16 mouse cellular contexts compared by ENCODE assay signal in genomic region chr1:180368112-180368511, GRCm38 (mm10). TPM values are rescaled to one million over a fixed set of nuclear protein-coding genes. Genes with fewer than 3 reads are reported as not detected.
A peak's percentile ranks its signal among the peaks of the same experiment; 100 is the strongest.
DNase-seq lines count a peak whose midpoint lies in the region; ATAC-seq and TF ChIP-seq lines count a peak whose summit lies in the region.
"Had no signal": no experiment of that assay in that cellular context is flagged by ENCODE, and none has a peak within 500 bp of the region (broad histone marks: within the 10 kb centered on the region; RNA-seq: fewer than 3 reads in every experiment).

No protein-coding gene starts in this region.

- TF ChIP-seq CTCF in forebrain, postnatal 0 days (IDR thresholded peaks at IDR 0.05; ENCODE audit: low read depth): no peak

- peak overlapping the region; percentile 92; the same call in 1 of the 2 replicates for H3K27ac ChIP-seq in forebrain, postnatal 0 days (ENCODE audit: low read depth, low read length)
- H3K27ac ChIP-seq in forebrain, embryonic 14.5 days (ENCODE audit: low read depth, low read length): no peak overlapping the region
- peak overlapping the region; percentile 58; the same call in 1 of the 2 replicates for H3K27ac ChIP-seq in hindbrain, embryonic 16.5 days (ENCODE audit: low read depth, low read length)
- H3K27ac ChIP-seq in hindbrain, embryonic 12.5 days: no peak overlapping the region
- H3K27ac ChIP-seq in embryonic facial prominence, embryonic 14.5 days (replicated peaks; ENCODE audit: low read depth, low read length): no peak overlapping the region
- no peak overlapping the region for H3K27ac ChIP-seq in liver, embryonic 12.5 days
- H3K27ac ChIP-seq: liver, embryonic 15.5 days; macrophage; midbrain, embryonic 10.5 days had no signal

- no peak overlapping the region for H3K4me3 ChIP-seq in forebrain, postnatal 0 days (ENCODE audit: low read depth, low read length)
- no peak overlapping the region for H3K4me3 ChIP-seq in forebrain, embryonic 14.5 days (ENCODE audit: low read depth, low read length)
- H3K4me3 ChIP-seq in hindbrain, embryonic 16.5 days (ENCODE audit: low read length): no peak overlapping the region
- H3K4me3 ChIP-seq in hindbrain, embryonic 12.5 days: no peak overlapping the region
- no peak overlapping the region for H3K4me3 ChIP-seq in embryonic facial prominence, embryonic 14.5 days (ENCODE audit: low read depth, low read length)
- H3K4me3 ChIP-seq in liver, embryonic 12.5 days: no peak overlapping the region
- H3K4me3 ChIP-seq: erythroblast, embryonic 14.5 days; liver, embryonic 15.5 days; midbrain, embryonic 10.5 days; stomach, embryonic 15.5 days had no signal

- H3K27me3 ChIP-seq in forebrain, postnatal 0 days (ENCODE audit: insufficient read depth, low read length): no peaks in the 10 kb centered on the region
- no peaks in the 10 kb centered on the region for H3K27me3 ChIP-seq in forebrain, embryonic 14.5 days (replicated peaks; ENCODE audit: control insufficient read depth, insufficient read depth, low read length)
- H3K27me3 ChIP-seq in hindbrain, embryonic 16.5 days (replicated peaks; ENCODE audit: control insufficient read depth, insufficient read depth, low read length): no peaks in the 10 kb centered on the region
- H3K27me3 ChIP-seq in hindbrain, embryonic 12.5 days: no peaks in the 10 kb centered on the region
- no peaks in the 10 kb centered on the region for H3K27me3 ChIP-seq in embryonic facial prominence, embryonic 14.5 days (replicated peaks; ENCODE audit: control insufficient read depth, insufficient read depth, low read length)
- H3K27me3 ChIP-seq in liver, embryonic 12.5 days (replicated peaks): no peaks in the 10 kb centered on the region
- H3K27me3 ChIP-seq: stomach, embryonic 15.5 days had no signal

- no peak for DNase-seq in forebrain, postnatal 0 days
- no peak for DNase-seq in forebrain, embryonic 14.5 days (ENCODE audit: low spot score)
- DNase-seq in cerebellum, adult 9-10 months: peak; percentile 53
- DNase-seq in embryonic facial prominence, embryonic 14.5 days (ENCODE audit: low spot score): no peak
- DNase-seq: heart, adult 11 months; layer of hippocampus, postnatal 36 days had no signal

- no peak for ATAC-seq in forebrain, postnatal 0 days
- ATAC-seq in forebrain, embryonic 14.5 days: no peak
- ATAC-seq in hindbrain, embryonic 16.5 days: no peak
- no peak for ATAC-seq in hindbrain, embryonic 12.5 days (ENCODE audit: low FRiP score)
- no peak for ATAC-seq in embryonic facial prominence, embryonic 14.5 days (ENCODE audit: low read depth)
- ATAC-seq in liver, embryonic 12.5 days: no peak
- ATAC-seq: hindbrain, postnatal 0 days; intestine, postnatal 0 days had no signal

- no peaks in the 10 kb centered on the region for H3K36me3 ChIP-seq in forebrain, postnatal 0 days (ENCODE audit: insufficient read depth)
- H3K36me3 ChIP-seq in forebrain, embryonic 14.5 days (ENCODE audit: control insufficient read depth, insufficient read depth, low read length): no peaks in the 10 kb centered on the region
- H3K36me3 ChIP-seq in hindbrain, embryonic 16.5 days (ENCODE audit: control insufficient read depth, insufficient read depth, low read length): no peaks in the 10 kb centered on the region
- no peaks in the 10 kb centered on the region for H3K36me3 ChIP-seq in hindbrain, embryonic 12.5 days
- H3K36me3 ChIP-seq in embryonic facial prominence, embryonic 14.5 days (ENCODE audit: control insufficient read depth, insufficient read depth, low read length): no peaks in the 10 kb centered on the region
- H3K36me3 ChIP-seq in liver, embryonic 12.5 days: no peaks in the 10 kb centered on the region
- H3K36me3 ChIP-seq: liver, embryonic 15.5 days; midbrain, embryonic 10.5 days; stomach, embryonic 15.5 days had no signal

- no peak overlapping the region for H3K4me2 ChIP-seq in forebrain, postnatal 0 days (ENCODE audit: low read depth)
- H3K4me2 ChIP-seq in forebrain, embryonic 14.5 days (ENCODE audit: low read length): no peak overlapping the region
- no peak overlapping the region for H3K4me2 ChIP-seq in hindbrain, embryonic 16.5 days (ENCODE audit: low read length)
- H3K4me2 ChIP-seq in hindbrain, embryonic 12.5 days (replicated peaks): no peak overlapping the region
- no peak overlapping the region for H3K4me2 ChIP-seq in embryonic facial prominence, embryonic 14.5 days (ENCODE audit: low read depth, low read length)
- H3K4me2 ChIP-seq in liver, embryonic 12.5 days: no peak overlapping the region
- H3K4me2 ChIP-seq: liver, embryonic 15.5 days; stomach, embryonic 15.5 days had no signal

- H3K9ac ChIP-seq in forebrain, postnatal 0 days: no peak overlapping the region
- H3K9ac ChIP-seq in forebrain, embryonic 14.5 days (ENCODE audit: low read length): no peak overlapping the region
- H3K9ac ChIP-seq in hindbrain, embryonic 16.5 days (ENCODE audit: low read depth, low read length): no peak overlapping the region
- no peak overlapping the region for H3K9ac ChIP-seq in hindbrain, embryonic 12.5 days
- 0 out of 2 replicates have a peak overlapping the region, but pooled peaks have one; percentile 26 for H3K9ac ChIP-seq in embryonic facial prominence, embryonic 14.5 days (ENCODE audit: low read depth, low read length)
- H3K9ac ChIP-seq in liver, embryonic 12.5 days: no peak overlapping the region
- H3K9ac ChIP-seq: liver, embryonic 15.5 days; stomach, embryonic 15.5 days had no signal

- WGBS in forebrain, postnatal 0 days: 82% methylated on average over 7 of the region's 7 CpGs
- 86% methylated on average over 7 of the region's 7 CpGs for WGBS in forebrain, embryonic 14.5 days
- WGBS in hindbrain, embryonic 16.5 days: 77% methylated on average over 7 of the region's 7 CpGs
- 83% methylated on average over 7 of the region's 7 CpGs for WGBS in hindbrain, embryonic 12.5 days
- 79% methylated on average over 7 of the region's 7 CpGs for WGBS in embryonic facial prominence, embryonic 14.5 days
- 73% methylated on average over 7 of the region's 7 CpGs for WGBS in liver, embryonic 12.5 days (ENCODE audit: insufficient replicate concordance)

- H3K9me3 ChIP-seq in forebrain, postnatal 0 days (ENCODE audit: low read length): no peaks in the 10 kb centered on the region
- H3K9me3 ChIP-seq in forebrain, embryonic 14.5 days (replicated peaks; ENCODE audit: control insufficient read depth, low read length): no peaks in the 10 kb centered on the region
- no peaks in the 10 kb centered on the region for H3K9me3 ChIP-seq in hindbrain, embryonic 16.5 days (ENCODE audit: control insufficient read depth, low read length)
- H3K9me3 ChIP-seq in hindbrain, embryonic 12.5 days (replicated peaks): no peaks in the 10 kb centered on the region
- H3K9me3 ChIP-seq in embryonic facial prominence, embryonic 14.5 days (ENCODE audit: control insufficient read depth, low read length): no peaks in the 10 kb centered on the region
- H3K9me3 ChIP-seq in liver, embryonic 12.5 days (replicated peaks): no peaks in the 10 kb centered on the region
- H3K9me3 ChIP-seq: liver, embryonic 15.5 days; midbrain, embryonic 10.5 days; stomach, embryonic 15.5 days had no signal

- peaks cover 12% of the 10 kb centered on the region for H3K4me1 ChIP-seq in forebrain, postnatal 0 days (ENCODE audit: insufficient read depth)
- H3K4me1 ChIP-seq in forebrain, embryonic 14.5 days (ENCODE audit: control insufficient read depth, insufficient read depth, low read length): peaks cover 18% of the 10 kb centered on the region
- H3K4me1 ChIP-seq in hindbrain, embryonic 16.5 days (ENCODE audit: control insufficient read depth, insufficient read depth, low read depth, low read length): peaks cover 35% of the 10 kb centered on the region
- peaks cover 30% of the 10 kb centered on the region for H3K4me1 ChIP-seq in hindbrain, embryonic 12.5 days
- H3K4me1 ChIP-seq in embryonic facial prominence, embryonic 14.5 days (ENCODE audit: control insufficient read depth, insufficient read depth, low read length): peaks cover 28% of the 10 kb centered on the region
- peaks cover 59% of the 10 kb centered on the region for H3K4me1 ChIP-seq in liver, embryonic 12.5 days

RNA-seq across cellular contexts. Expression of gene Itpkb, which starts 37.8 kb away (rescaled TPM):
- 6.4 and 6.5 TPM in 2 replicates for total RNA-seq in forebrain, postnatal 0 days (2014; rRNA removed)
- 1.3 and 1.9 TPM in 2 replicates for polyA plus RNA-seq in forebrain, postnatal 0 days (2015; fragmentation: Nextera tagmentation; extraction: Ambion mirVana)
- 1.3 and 1.5 TPM in 2 replicates for polyA plus RNA-seq in forebrain, embryonic 14.5 days (2014; fragmentation: Nextera tagmentation; extraction: Ambion mirVana)
- polyA plus RNA-seq in hindbrain, embryonic 16.5 days (2015; fragmentation: Nextera tagmentation; extraction: Ambion mirVana): 3.8 and 4.0 TPM in 2 replicates
- polyA plus RNA-seq in hindbrain, embryonic 12.5 days (2016; fragmentation: Nextera tagmentation; extraction: Ambion mirVana): 7.7 and 8.3 TPM in 2 replicates
- 7.4 and 7.6 TPM in 2 replicates for polyA plus RNA-seq in embryonic facial prominence, embryonic 14.5 days (2014; fragmentation: Nextera tagmentation; extraction: Ambion mirVana)
- 4.0 and 4.3 TPM in 2 replicates for polyA plus RNA-seq in liver, embryonic 12.5 days (2016; fragmentation: Nextera tagmentation; extraction: Ambion mirVana)

Comparison
In these comparisons a context has a peak if more than half of its experiments do, and no peak if none do; other contexts are left out.
1. H3K27ac ChIP-seq: peak in forebrain, postnatal 0 days (single experiment) and hindbrain, embryonic 16.5 days (single experiment); none in forebrain, embryonic 14.5 days (single experiment), hindbrain, embryonic 12.5 days (single experiment), embryonic facial prominence, embryonic 14.5 days (single experiment) and liver, embryonic 12.5 days (single experiment).